Mouse (Mus musculus): ENCODE data around the gene Ift172.
"Not testable (repeated sequence)": the region's sequence is repeated elsewhere in the genome, so short reads cannot be mapped to it uniquely, and the experiment has no call there.

The Ift172 gene

DNA sequence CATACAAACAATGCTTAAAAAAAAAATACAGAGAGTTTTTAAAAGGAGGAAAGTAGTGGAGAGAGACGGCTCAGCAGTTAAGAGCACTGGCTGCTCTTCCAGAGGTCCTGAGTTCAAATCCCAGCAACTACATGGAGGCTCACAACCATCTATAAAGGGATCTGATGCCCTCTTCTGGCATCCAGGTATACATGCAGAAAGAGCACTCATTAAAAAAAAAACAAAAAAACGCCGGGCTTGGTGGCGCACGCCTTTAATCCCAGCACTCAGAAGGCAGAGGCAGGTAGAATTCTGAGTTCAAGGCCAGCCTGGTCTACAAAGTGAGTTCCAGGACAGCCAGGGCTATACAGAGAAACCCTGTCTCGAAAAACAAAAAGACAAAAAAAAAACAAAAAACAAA, 74.4 kb downstream of the Ift172 start:
- DNase-seq (ENCODE audit: low spot score), result not testable (repeated sequence)

DNA sequence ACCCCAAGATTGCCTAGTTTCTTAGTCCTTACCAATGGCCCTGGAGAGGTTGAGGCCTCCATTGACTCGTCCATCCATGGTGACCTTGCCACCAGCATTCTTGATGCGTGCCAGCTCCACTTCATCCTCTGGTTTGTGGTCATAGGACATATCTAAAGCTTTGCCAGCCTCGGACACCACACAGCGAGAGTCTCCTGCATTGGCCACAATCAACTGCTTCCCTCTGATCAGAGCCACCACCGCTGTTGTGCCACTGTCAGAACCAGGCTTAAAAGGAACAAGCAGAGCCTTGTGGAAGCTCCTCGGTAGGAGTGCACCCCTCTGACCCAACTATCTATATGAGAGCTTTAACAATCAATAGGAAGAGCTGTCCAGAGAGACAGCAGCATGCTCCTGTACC, 86.5 kb downstream of the Ift172 start:
- no peak for DNase-seq (ENCODE audit: low spot score)

DNA sequence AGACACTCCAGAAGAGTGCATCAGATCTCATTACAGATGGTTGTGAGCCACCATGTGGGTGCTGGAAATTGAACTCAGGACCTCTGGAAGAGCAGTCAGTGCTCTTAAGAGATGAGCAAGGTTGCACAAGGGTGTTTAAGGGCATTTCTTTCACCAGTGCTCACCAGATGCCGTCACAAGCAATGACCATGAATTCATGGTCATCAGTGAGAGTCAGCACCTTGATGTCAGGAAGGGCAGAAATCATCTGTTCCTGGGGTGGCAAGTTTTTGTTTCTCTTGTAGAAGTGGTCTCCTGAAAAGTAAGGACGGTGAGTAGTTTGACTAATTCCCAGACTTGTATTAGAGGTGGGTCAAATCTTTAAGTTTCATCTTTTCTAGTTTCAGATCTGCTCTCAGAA, 87.0 kb downstream of the Ift172 start:
- DNase-seq (ENCODE audit: low spot score), result no peak
